Mouse (Mus musculus): ENCODE results near the gene Gm10197. TPM values are rescaled to one million over a fixed set of nuclear protein-coding genes. Genes with fewer than 3 reads are reported as not detected.
A peak's percentile ranks its signal among the peaks of the same experiment; 100 is the strongest.

The Gm10197 gene
- polyA plus RNA-seq, 1 experiment from 2014 or later: not detected

DNA sequence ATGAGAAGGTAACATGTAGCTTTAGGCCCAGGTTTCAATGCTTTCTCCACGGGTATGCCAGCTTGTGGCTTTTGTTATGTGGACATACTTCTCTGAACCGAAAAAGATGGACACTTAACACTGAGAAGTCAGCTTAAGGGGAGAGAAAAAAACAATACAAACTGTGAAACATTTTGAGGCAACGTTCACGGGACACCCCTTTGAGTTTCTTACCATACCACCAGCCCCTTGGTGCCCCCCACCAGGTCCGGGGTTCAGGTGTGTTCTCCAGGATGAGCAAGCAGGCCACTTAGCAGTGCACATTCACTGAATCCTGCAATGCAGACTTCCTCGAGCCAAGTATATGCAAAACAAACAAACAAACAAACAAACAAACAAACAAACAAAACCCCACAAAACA, 46.7 kb downstream of the Gm10197 start:
- peak overlapping the region; percentile 62; the same call in 1 of the 2 replicates for H3K4me2 ChIP-seq

DNA sequence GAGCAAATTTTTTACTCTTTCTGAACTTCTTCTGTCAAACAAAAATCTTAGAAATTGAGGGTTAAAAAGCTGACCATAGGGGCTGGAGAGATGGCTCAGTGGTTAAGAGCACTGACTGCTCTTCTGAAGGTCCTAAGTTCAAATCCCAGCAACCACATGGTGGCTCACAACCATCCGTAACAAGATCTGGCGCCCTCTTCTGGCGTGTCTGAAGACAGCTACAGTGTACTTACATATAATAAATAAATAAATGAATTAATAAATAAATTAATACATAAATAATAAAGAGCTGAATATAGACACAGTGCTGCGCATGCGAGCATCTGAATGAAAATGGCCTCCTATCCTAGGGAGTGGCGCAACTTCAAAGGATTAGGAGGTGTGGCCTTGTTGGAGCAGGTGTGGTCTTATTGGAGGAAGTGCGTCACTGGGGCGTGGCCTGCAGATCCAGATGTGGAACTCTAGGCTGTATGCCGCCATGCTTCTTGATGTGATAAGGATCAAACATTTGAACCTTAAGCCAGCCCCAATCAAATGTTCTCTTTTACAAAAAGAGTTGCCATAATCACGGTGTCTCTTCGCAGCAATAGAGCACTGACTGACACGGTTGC, 49.0 kb downstream of the Gm10197 start:
- ATAC-seq (ENCODE audit: low FRiP score, low read depth): no peak
- H3K4me1 ChIP-seq (replicated peaks): peaks cover 39% of the 10 kb centered on the region

More for the DNA sequence above, 46.7 kb downstream of the Gm10197 start:
- Histone ChIP-seq H3K27ac (replicated peaks) (no peak overlapping the region), H3K36me3 (no peaks in the 10 kb centered on the region), H3K9me3 (no peaks in the 10 kb centered on the region), H3K4me3 (no peak overlapping the region), H3K9ac (no peak overlapping the region), H3K27me3 (no peaks in the 10 kb centered on the region), H3K4me1 (replicated peaks) (peaks cover 37% of the 10 kb centered on the region)
- WGBS: 46% methylated on average over 6 of the region's 6 CpGs
- ATAC-seq (ENCODE audit: low FRiP score, low read depth): no peak

More for the DNA sequence above, 49.0 kb downstream of the Gm10197 start:
- Histone ChIP-seq H3K4me2 (no peak overlapping the region), H3K4me3 (no peak overlapping the region), H3K27me3 (no peaks in the 10 kb centered on the region), H3K9me3 (no peaks in the 10 kb centered on the region), H3K27ac (replicated peaks) (no peak overlapping the region), H3K9ac (no peak overlapping the region), H3K36me3 (no peaks in the 10 kb centered on the region)
- WGBS: 93% methylated on average over 12 of the region's 12 CpGs

Other genes starting within 250 kb of the Gm10197 start
- 40.7 and 46.1 TPM in 2 replicates for gene Add3, start 231.3 kb downstream of the Gm10197 start, polyA plus RNA-seq (2015; fragmentation: Nextera tagmentation; extraction: Ambion mirVana)
- gene Mxi1, start 61.2 kb downstream of the Gm10197 start, polyA plus RNA-seq (2015; fragmentation: Nextera tagmentation; extraction: Ambion mirVana): 48.7 and 52.7 TPM in 2 replicates
- 28.3 and 31.6 TPM in 2 replicates for gene Smndc1, start 18.8 kb upstream of the Gm10197 start, polyA plus RNA-seq (2015; fragmentation: Nextera tagmentation; extraction: Ambion mirVana)
- 6.3 and 7.7 TPM in 2 replicates for gene Dusp5, start 157.3 kb upstream of the Gm10197 start, polyA plus RNA-seq (2015; fragmentation: Nextera tagmentation; extraction: Ambion mirVana)
- gene Nutf2-ps1, start 217.3 kb upstream of the Gm10197 start, polyA plus RNA-seq (2015; fragmentation: Nextera tagmentation; extraction: Ambion mirVana): 218 and 261 TPM in 2 replicates
- gene Smc3, start 228.6 kb upstream of the Gm10197 start, polyA plus RNA-seq (2015; fragmentation: Nextera tagmentation; extraction: Ambion mirVana): 53.7 and 54.7 TPM in 2 replicates